Mouse (Mus musculus): Measurements from ENCODE around the gene Olfr1051. TPM values are rescaled to one million over a fixed set of nuclear protein-coding genes. Genes with fewer than 3 reads are reported as not detected.
"Not testable (repeated sequence)": the region's sequence is repeated elsewhere in the genome, so short reads cannot be mapped to it uniquely, and the experiment has no call there.

Gene Olfr1051
- total RNA-seq (2015) (not detected in 2 replicates), total RNA-seq (2017) (not detected in 2 replicates)

GRCm38 (mm10) chr2:86278988-86279387 lies at the start of gene Olfr1051:
Gene Olfr1051, minus strand, starts transcription at chr2:86279088.
- ATAC-seq (ENCODE audit: poor library complexity, severe bottlenecking) = not testable (repeated sequence)

- no peak for ATAC-seq (ENCODE audit: poor library complexity, severe bottlenecking)
These were observed 36.3 kb upstream of the Olfr1051 start, which contains the start of gene Olfr1053 for GRCm38 (mm10) chr2:86315184-86315583. Gene Olfr1053, minus strand, starts transcription at chr2:86315284.

- no peak for ATAC-seq (ENCODE audit: poor library complexity, severe bottlenecking)
These were observed 13.3 kb upstream of the Olfr1051 start, which contains the start of gene Olfr1052 for GRCm38 (mm10) chr2:86292155-86292554. Gene Olfr1052, plus strand, starts transcription at chr2:86292455.

- ATAC-seq (ENCODE audit: poor library complexity, severe bottlenecking) = not testable (repeated sequence)
These were observed 20.7 kb downstream of the Olfr1051 start, which contains the start of gene Olfr1049 for GRCm38 (mm10) chr2:86258228-86258627. Gene Olfr1049, minus strand, starts transcription at chr2:86258328.

GRCm38 (mm10) chr2:86240189-86240588 lies 38.7 kb downstream of the Olfr1051 start, which contains the start of gene Olfr1048:
Gene Olfr1048, minus strand, starts transcription at chr2:86240289.
- ATAC-seq (ENCODE audit: poor library complexity, severe bottlenecking) = no peak

- ATAC-seq (ENCODE audit: poor library complexity, severe bottlenecking) = no peak
These were observed 47.6 kb downstream of the Olfr1051 start, which contains the start of gene Olfr1047 for GRCm38 (mm10) chr2:86231301-86231700. Gene Olfr1047, minus strand, starts transcription at chr2:86231401.

Other genes with a start within 250 kb of the Olfr1051 start
- gene Olfr1034, start 233.2 kb downstream of the Olfr1051 start, total RNA-seq (2015) = not detected in 2 replicates
- not detected in 2 replicates for gene Olfr1034, start 233.2 kb downstream of the Olfr1051 start, total RNA-seq (2017)
- gene Olfr1036, start 205.1 kb downstream of the Olfr1051 start, total RNA-seq (2015) = not detected in 2 replicates
- not detected in 2 replicates for gene Olfr1036, start 205.1 kb downstream of the Olfr1051 start, total RNA-seq (2017)
- gene Olfr1037, start 191.7 kb downstream of the Olfr1051 start, total RNA-seq (2015) = not detected in 2 replicates
- gene Olfr1037, start 191.7 kb downstream of the Olfr1051 start, total RNA-seq (2017) = not detected in 2 replicates
- gene Olfr1039, start 143.2 kb downstream of the Olfr1051 start, total RNA-seq (2015) = not detected in 2 replicates
- not detected in 2 replicates for gene Olfr1039, start 143.2 kb downstream of the Olfr1051 start, total RNA-seq (2017)
- not detected in 2 replicates for gene Olfr1040, start 132.4 kb downstream of the Olfr1051 start, total RNA-seq (2015)
- not detected in 2 replicates for gene Olfr1040, start 132.4 kb downstream of the Olfr1051 start, total RNA-seq (2017)
- not detected in 2 replicates for gene Olfr1042, start 117.2 kb downstream of the Olfr1051 start, total RNA-seq (2015)
- gene Olfr1042, start 117.2 kb downstream of the Olfr1051 start, total RNA-seq (2017) = not detected in 2 replicates
- not detected in 2 replicates for gene Olfr1043, start 111.6 kb downstream of the Olfr1051 start, total RNA-seq (2015)
- not detected in 2 replicates for gene Olfr1043, start 111.6 kb downstream of the Olfr1051 start, total RNA-seq (2017)
- gene Olfr1044, start 101.3 kb downstream of the Olfr1051 start, total RNA-seq (2015) = not detected in 2 replicates
- gene Olfr1044, start 101.3 kb downstream of the Olfr1051 start, total RNA-seq (2017) = not detected in 2 replicates
- gene Olfr52, start 93.4 kb downstream of the Olfr1051 start, total RNA-seq (2015) = not detected in 2 replicates
- gene Olfr52, start 93.4 kb downstream of the Olfr1051 start, total RNA-seq (2017) = not detected in 2 replicates
- not detected in 2 replicates for gene Olfr1045, start 76.1 kb downstream of the Olfr1051 start, total RNA-seq (2015)
- gene Olfr1045, start 76.1 kb downstream of the Olfr1051 start, total RNA-seq (2017) = not detected in 2 replicates
- gene Olfr1046, start 59.8 kb downstream of the Olfr1051 start, total RNA-seq (2015) = not detected in 2 replicates
- not detected in 2 replicates for gene Olfr1046, start 59.8 kb downstream of the Olfr1051 start, total RNA-seq (2017)
- gene Olfr1047, start 47.7 kb downstream of the Olfr1051 start, total RNA-seq (2015) = not detected in 2 replicates
- gene Olfr1047, start 47.7 kb downstream of the Olfr1051 start, total RNA-seq (2017) = not detected in 2 replicates
- gene Olfr1048, start 38.8 kb downstream of the Olfr1051 start, total RNA-seq (2015) = not detected in 2 replicates
- gene Olfr1048, start 38.8 kb downstream of the Olfr1051 start, total RNA-seq (2017) = not detected in 2 replicates
- not detected in 2 replicates for gene Olfr1049, start 20.8 kb downstream of the Olfr1051 start, total RNA-seq (2015)
- gene Olfr1049, start 20.8 kb downstream of the Olfr1051 start, total RNA-seq (2017) = 0.37 TPM in 1 of 2 replicates, not detected in the other
- not detected in 2 replicates for gene Olfr1052, start 13.4 kb upstream of the Olfr1051 start, total RNA-seq (2015)
- gene Olfr1052, start 13.4 kb upstream of the Olfr1051 start, total RNA-seq (2017) = not detected in 2 replicates
- not detected in 2 replicates for gene Olfr1053, start 36.2 kb upstream of the Olfr1051 start, total RNA-seq (2015)
- gene Olfr1053, start 36.2 kb upstream of the Olfr1051 start, total RNA-seq (2017) = not detected in 2 replicates
- not detected in 2 replicates for gene Olfr1054, start 56.3 kb upstream of the Olfr1051 start, total RNA-seq (2015)
- gene Olfr1054, start 56.3 kb upstream of the Olfr1051 start, total RNA-seq (2017) = not detected in 2 replicates
- gene Olfr1055, start 71.2 kb upstream of the Olfr1051 start, total RNA-seq (2015) = not detected in 2 replicates
- gene Olfr1055, start 71.2 kb upstream of the Olfr1051 start, total RNA-seq (2017) = not detected in 2 replicates
- gene Olfr1056, start 83.4 kb upstream of the Olfr1051 start, total RNA-seq (2015) = not detected in 2 replicates
- gene Olfr1056, start 83.4 kb upstream of the Olfr1051 start, total RNA-seq (2017) = not detected in 2 replicates
- gene Olfr1057, start 99.3 kb upstream of the Olfr1051 start, total RNA-seq (2015) = not detected in 2 replicates
- not detected in 2 replicates for gene Olfr1057, start 99.3 kb upstream of the Olfr1051 start, total RNA-seq (2017)
- gene Olfr1058, start 109.5 kb upstream of the Olfr1051 start, total RNA-seq (2015) = not detected in 2 replicates
- not detected in 2 replicates for gene Olfr1058, start 109.5 kb upstream of the Olfr1051 start, total RNA-seq (2017)
- gene Olfr1061, start 135.0 kb upstream of the Olfr1051 start, total RNA-seq (2015) = not detected in 2 replicates
- not detected in 2 replicates for gene Olfr1061, start 135.0 kb upstream of the Olfr1051 start, total RNA-seq (2017)
- gene Olfr1062, start 147.7 kb upstream of the Olfr1051 start, total RNA-seq (2015) = not detected in 2 replicates
- gene Olfr1062, start 147.7 kb upstream of the Olfr1051 start, total RNA-seq (2017) = not detected in 2 replicates
- gene Olfr1065, start 171.5 kb upstream of the Olfr1051 start, total RNA-seq (2015) = not detected in 2 replicates
- gene Olfr1065, start 171.5 kb upstream of the Olfr1051 start, total RNA-seq (2017) = not detected in 2 replicates
- not detected in 2 replicates for gene Olfr1066, start 177.2 kb upstream of the Olfr1051 start, total RNA-seq (2015)
- gene Olfr1066, start 177.2 kb upstream of the Olfr1051 start, total RNA-seq (2017) = not detected in 2 replicates
- gene Olfr228, start 208.3 kb upstream of the Olfr1051 start, total RNA-seq (2015) = not detected in 2 replicates
- not detected in 2 replicates for gene Olfr228, start 208.3 kb upstream of the Olfr1051 start, total RNA-seq (2017)
- gene Olfr1076, start 229.4 kb upstream of the Olfr1051 start, total RNA-seq (2015) = not detected in 2 replicates
- not detected in 2 replicates for gene Olfr1076, start 229.4 kb upstream of the Olfr1051 start, total RNA-seq (2017)

All from megakaryocyte, adult 5-6 weeks (primary cell).